Mouse (Mus musculus): ENCODE data around the gene Ccdc7a.
A peak's percentile ranks its signal among the peaks of the same experiment; 100 is the strongest.
"Not testable (repeated sequence)": the region's sequence is repeated elsewhere in the genome, so short reads cannot be mapped to it uniquely, and the experiment has no call there.

The Ccdc7a gene

DNA sequence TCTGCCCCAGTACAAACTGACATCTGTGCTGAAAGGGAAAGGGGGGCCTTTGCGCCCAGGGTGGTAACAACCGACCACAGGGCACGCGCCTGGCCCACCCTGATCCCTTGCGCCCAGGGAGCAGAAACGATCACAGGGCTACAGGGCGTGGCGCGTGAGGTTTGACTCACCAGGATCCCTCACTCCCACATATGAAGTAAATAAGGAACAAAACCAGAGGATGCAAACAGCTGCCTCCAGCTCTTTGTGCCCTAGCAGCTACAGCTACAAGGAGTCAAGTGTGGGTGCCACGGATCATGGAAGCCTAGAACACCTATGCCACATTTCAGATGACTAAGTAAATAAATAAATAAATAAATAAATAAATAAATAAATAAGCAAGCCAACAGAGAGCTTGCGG lies at the start of gene Ccdc7a:
Gene Ccdc7a, minus strand, starts transcription at position 101 of the 400 bp plus-strand sequence.
- DNase-seq (ENCODE audit: low spot score in 2 of 2) = not testable (repeated sequence)

DNA sequence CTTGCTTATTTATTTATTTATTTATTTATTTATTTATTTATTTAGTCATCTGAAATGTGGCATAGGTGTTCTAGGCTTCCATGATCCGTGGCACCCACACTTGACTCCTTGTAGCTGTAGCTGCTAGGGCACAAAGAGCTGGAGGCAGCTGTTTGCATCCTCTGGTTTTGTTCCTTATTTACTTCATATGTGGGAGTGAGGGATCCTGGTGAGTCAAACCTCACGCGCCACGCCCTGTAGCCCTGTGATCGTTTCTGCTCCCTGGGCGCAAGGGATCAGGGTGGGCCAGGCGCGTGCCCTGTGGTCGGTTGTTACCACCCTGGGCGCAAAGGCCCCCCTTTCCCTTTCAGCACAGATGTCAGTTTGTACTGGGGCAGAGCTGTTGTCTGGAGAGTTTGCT lies 1.5 kb upstream of the Ccdc7a start, which contains the start of gene Ccdc7b:
Gene Ccdc7b, plus strand, starts transcription at position 301 of the 400 bp plus-strand sequence.
- DNase-seq (ENCODE audit: low spot score in 2 of 2) = not testable (repeated sequence)

DNA sequence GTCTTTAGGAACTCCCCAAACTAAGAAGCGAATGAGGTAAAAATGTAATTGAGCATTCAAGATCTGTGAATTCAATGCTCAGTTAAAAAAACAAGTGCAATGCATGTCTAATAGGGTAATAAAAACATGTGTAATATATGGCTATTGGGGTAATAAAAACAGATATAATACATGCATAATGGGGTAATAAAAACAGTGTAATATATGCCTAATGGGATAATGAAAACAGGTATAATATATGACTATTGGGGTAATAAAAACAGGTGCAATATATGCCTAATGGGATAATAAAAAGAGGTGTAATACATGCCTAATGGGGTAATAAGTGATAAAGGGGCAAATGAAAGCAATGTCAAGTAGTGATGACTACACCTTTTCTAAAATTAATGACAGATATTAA lies 73.9 kb downstream of the Ccdc7a start:
- DNase-seq (ENCODE audit: low spot score in 2 of 2) = no peak

DNA sequence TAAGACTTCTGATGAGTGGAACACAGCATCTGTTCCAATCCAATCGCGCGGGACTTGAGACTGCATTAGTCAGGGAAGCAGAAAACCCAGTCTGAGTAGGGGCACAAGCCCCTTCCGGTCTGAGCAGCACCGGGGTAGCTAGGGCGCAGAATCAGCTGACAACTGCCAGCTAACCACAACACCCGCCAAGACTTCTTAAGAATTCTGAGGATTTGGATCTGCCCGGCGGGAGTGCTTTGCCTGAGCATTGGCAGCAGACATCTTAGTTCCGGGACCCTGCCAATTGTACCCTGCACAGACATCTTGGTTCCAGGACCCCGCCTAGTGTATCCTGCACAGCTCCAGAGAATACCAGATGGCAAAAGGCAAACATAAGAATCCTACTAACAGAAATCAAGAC lies 116.4 kb downstream of the Ccdc7a start:
- not testable (repeated sequence) for DNase-seq (ENCODE audit: low spot score in 2 of 2)

DNA sequence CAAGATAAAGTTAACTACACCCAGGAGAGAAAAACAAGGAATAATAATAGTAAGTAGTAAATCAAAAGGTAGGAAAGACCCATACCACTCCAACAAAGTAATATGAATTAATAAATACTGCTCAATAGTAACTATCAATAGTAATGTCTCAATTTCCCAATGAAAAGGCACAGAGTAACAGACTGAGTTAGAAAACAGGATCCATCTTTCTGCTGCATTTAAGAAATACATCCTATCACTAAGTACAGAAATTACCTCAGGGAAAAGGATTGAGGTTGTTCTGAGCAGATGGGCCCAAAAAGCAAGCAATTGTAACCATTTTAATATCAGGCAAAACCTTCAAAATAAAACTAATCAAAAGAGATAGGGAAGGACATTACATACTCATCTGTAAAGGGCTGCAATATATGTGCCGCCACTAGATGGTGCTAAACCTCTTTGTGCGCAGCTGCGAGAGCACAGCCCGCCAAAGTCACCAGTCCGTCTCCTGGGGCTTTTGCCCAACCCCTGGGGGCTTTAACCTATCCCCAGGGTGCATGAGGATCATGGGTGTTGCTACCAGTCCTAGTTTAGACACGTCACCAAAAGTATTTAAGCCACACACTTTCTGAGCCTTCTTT lies 124.2 kb downstream of the Ccdc7a start:
- DNase-seq (ENCODE audit: low spot score in 2 of 2) = peak in 1 of 2 experiments; percentile 52

DNA sequence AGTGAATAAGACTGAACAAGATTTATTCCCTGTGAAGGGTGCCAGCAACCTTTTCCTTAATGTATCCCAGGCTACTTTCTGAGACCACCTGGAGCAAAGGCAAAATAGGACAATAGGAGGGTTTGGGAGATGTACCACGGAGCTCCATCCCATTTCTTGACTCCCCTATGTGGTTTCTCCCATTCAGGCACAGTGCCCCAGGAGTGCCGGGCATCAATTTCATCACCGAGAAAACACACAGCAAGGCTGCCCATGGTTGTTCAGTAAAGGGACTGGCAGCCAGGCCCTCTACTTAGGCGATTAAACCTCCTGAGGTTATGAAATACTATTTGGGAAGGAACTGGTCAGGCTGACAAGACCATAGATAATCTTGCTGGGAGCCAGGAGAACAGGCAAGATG lies 131.9 kb downstream of the Ccdc7a start:
- DNase-seq (ENCODE audit: low spot score in 2 of 2) = no peak

DNA sequence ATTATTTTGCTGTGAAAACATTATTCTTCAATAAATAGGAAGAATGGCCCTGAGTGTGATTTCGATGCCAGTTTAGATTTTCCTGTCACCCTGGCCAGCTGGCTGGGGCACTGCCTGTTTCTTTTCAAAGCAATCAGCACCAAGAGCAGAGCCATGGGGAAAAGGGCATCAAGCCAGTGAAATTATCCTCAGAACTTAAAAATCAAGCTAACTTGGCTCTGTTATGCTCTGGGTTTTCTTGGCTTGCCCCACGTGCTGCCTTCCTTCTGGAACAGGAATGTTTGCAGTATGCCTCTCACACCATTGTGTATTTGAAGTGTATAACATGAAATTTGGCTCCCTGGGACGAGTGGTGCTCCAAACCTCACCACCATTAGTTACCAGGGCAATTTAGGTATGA lies 182.6 kb downstream of the Ccdc7a start:
- no peak for DNase-seq (ENCODE audit: low spot score in 2 of 2)

DNA sequence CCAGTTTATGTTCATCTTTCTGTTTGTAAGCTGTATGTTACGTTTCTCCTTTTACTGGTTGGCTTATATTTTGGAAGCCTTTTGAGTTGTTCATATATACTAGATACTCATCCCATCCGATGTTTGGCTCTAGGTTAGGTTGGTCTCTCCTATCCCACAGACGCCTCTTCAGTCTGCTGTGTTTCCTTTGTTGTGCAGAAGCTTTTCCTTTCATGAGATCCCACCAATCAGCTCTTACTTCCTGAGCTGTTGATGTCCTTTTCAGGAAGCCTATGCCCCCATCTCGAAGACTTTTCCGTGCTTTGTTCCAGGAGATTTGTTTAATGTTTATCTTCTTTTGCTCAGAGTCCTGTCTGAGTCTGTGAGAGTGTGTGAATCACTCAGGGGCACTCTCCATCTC lies 221.6 kb downstream of the Ccdc7a start:
- no peak for DNase-seq (ENCODE audit: low spot score in 2 of 2)

DNA sequence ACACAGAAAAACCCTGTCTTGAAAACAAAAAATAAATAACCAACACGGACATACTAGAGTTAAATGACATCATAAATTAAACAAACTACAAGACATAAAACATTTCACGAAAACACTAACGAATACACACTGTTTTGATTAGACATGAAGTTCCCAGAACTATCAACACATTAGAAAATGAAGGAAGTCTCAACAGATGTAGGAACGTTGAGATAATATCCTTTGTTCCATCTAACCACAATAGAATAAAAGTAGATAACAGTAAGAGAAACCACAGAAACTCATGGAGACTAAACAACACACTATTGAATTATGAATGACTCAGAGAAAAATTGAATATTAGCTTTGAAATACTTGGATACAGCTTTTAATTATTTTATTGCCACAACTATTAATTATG lies 252.8 kb downstream of the Ccdc7a start:
- no peak for DNase-seq (ENCODE audit: low spot score in 2 of 2)

DNA sequence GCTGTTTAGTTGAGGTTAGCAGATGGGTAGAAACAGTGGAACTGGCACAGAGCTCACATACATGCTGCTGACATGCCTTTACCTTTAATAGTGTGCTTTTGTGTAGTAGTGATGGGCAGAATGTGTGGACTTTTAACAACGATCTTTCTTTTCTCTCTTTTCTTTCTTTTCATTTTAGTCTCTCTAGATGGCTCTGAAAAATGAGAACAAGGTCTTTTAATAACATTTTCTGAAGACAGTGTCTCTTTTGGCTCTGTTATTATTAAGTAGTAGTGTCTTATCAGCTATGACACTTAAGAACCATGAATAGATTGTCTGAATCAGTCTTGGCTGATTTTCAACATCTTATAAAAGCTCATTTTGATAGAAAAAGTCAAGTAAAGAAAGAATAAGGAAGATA lies 266.7 kb downstream of the Ccdc7a start, which contains the start of gene Gm3952:
Gene Gm3952, minus strand, starts transcription at position 101 of the 400 bp plus-strand sequence.
- DNase-seq (ENCODE audit: low spot score in 2 of 2) = no peak

DNA sequence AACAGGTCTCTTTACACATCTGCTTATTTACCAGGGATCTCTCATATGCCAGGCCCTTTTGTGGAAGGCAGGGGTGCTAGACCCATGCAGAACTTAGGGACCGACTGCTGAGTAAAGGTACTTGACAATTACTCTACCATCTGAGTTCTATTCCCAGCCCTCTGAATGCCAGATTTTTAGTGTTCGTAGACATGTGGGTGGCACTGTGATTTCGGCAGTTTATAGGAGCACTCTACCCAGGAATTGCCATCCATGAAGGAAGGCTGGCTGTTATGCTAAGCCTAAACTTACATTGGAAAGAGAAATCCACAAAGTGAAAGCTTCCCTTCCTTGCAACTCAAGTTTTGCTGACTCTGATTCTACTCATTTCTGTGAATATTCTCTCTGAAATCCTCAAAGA lies 329.6 kb downstream of the Ccdc7a start:
- no peak for DNase-seq (ENCODE audit: low spot score in 2 of 2)

DNA sequence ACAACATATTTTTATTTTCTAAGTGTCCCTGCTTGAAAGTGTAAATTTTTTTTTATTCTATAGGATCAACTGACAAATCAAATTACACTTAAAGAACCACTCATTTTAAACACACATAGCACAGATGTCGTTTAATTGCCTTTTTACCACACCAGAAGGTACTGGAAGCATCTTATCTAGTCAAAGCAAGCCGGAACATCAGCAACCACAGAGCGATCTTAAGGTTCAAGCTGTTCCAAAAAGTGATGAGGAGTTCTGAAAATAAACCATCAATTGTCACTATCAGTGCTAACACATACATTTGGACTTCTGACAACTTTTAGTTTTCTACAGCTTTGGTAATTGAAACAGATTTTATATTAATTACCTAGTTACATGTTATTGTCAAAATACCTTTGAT lies 331.2 kb downstream of the Ccdc7a start:
- no peak for DNase-seq (ENCODE audit: low spot score in 2 of 2)

DNA sequence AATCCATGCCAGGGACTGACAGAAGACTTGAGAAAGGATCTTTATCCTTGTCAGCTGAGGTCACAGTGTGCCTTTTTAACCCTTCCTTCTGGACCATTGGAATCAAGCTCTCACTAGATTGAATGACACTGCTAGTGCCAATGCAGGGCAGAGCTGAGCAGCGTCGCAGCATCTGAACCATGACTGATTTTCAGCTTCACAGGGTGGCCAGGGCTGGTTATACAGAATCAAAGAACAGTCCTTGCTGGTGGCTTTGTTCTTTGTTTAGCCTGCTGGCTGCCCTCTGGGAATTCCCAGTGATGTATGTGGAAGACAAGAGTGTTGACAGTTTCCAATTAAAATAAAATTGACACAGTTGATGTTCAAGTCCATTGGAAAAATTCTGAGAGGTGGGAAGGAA lies 333.1 kb downstream of the Ccdc7a start:
- DNase-seq (ENCODE audit: low spot score in 2 of 2) = no peak

DNA sequence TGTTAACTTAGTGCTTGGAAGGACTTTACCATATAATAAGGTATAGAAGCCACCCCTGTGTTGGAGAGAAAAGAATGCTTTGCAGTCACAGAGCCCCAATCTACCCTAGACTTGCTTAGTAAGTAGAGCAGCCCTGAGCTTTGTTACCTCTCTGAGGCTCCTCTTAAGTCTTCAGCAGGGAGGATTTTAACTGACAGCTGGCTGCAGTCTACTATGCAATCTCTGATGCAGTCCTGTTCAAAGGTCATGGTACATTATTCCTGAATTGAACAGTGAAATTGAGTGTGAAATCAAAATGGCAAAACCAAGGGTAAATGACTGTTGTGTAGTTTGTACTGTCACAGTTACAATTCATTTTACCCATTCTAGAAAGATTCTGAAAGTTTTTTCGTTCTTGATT lies 338.1 kb downstream of the Ccdc7a start:
- no peak for DNase-seq (ENCODE audit: low spot score in 2 of 2)

DNA sequence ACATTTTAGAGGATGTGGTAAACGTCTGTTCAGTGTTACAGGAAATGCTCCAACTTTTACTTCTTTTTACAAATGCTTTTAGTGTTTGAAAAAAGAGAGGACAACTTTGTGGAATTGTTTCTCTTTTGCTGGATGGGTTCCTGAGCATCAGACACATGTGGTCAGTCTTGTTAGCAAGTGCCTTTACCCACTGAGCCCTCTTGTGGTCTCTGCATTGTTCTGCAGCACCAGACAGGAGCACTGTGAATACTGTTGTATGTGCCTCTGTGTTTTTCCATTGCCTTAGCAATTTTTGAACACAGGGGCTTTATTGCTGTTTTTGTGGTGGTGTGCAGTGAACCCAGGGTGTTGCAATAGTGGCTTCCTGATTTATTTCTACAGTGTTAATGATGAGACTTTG lies 340.5 kb downstream of the Ccdc7a start:
- DNase-seq (ENCODE audit: low spot score in 2 of 2) = peak in 1 of 2 experiments; percentile 21

DNA sequence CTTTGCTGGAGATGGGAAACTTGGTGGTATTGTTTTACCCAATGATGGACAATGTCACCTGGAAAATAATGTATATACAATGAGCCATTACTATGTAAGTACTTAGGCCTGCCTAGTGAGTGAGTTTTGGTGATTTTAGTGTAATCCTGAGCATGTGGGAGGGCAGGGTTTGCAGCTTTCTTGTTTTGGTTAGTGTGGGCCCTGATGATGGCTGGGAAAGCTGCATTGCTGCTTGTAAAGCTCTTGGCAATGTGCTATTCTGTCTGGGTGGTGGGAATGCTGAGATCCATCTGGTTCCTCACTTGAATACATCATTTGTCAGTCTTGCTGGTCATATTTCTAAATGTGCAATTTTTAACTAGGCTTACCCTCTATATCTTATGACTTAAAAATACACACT lies 349.1 kb downstream of the Ccdc7a start:
- peak in 1 of 2 experiments; percentile 10 for DNase-seq (ENCODE audit: low spot score in 2 of 2)

DNA sequence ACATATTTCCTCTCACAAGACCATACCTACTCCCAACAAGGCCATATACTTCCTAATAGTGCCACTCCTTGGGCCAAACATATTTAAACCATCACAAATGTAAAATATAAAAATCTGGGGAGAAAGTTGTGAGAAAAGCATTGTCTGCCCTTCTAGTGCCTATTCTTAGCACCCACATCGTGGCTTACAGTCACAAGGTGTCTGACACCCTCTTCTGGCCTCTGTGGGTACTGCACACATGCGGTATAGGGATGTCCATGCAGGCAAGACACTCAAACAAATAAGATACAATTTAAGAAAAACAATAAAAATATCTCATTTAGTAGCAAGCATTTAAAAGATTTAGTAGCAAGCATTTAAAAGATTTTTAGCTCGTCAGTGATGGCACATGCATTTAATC lies 356.1 kb downstream of the Ccdc7a start:
- DNase-seq (ENCODE audit: low spot score in 2 of 2) = peak; percentile 44 to 72

DNA sequence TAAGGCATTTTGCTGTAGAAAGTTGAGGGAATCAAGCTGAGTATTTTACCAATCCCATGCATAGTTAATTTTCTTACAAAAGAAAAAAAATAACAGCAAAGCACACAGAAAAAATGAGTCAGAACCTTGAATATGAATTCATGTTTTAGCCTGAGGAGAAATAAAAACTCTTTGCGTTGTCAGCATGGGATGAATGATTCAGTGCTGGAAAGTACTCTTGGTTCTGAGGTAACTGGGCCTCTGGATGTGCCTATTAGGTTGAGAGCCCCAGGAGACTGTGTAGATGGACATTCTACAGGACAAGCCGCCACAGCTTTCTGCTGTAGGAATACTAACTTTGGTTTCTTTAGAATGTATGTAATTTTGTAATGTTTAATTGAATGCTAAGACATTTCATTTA lies 360.5 kb downstream of the Ccdc7a start:
- no peak for DNase-seq (ENCODE audit: low spot score in 2 of 2)

DNA sequence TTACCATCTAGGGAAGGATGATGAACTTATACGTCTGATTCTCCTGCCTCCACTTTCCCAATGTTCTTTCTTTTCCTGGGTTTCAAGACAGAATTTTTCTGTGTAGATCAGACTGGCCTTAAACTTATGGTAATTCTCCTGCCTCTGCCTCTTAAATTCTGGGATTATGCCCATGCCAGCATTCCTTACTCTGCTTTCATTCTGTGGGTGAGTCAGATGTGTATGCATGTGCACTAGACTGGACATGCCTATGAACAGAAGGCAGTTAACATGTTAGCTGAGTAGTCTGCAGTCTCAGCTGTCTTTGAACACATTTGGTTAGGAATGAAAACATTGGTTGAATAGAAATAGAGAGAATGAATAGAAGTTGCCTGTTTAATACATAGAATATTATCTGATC lies 360.9 kb downstream of the Ccdc7a start:
- DNase-seq (ENCODE audit: low spot score in 2 of 2) = no peak

DNA sequence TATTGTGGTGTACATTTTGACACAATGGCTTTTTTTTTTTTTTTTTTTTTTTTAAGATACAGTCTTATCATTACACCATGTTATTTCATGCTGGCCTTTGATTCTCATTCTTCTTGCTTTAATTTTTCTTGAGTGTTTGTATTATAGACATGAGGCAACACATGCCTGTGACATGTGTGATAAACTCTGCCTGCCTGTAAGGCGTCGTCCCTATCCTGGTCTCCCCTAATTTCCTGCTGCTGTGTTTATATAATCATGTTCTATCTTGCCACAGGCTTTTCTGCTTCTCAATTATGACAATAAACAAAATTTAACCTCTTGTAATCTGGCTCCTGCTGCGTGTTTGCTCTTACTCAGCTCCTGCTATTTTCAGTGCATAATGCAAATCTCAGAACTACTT lies 367.4 kb downstream of the Ccdc7a start:
- no peak for DNase-seq (ENCODE audit: low spot score in 2 of 2)

DNA sequence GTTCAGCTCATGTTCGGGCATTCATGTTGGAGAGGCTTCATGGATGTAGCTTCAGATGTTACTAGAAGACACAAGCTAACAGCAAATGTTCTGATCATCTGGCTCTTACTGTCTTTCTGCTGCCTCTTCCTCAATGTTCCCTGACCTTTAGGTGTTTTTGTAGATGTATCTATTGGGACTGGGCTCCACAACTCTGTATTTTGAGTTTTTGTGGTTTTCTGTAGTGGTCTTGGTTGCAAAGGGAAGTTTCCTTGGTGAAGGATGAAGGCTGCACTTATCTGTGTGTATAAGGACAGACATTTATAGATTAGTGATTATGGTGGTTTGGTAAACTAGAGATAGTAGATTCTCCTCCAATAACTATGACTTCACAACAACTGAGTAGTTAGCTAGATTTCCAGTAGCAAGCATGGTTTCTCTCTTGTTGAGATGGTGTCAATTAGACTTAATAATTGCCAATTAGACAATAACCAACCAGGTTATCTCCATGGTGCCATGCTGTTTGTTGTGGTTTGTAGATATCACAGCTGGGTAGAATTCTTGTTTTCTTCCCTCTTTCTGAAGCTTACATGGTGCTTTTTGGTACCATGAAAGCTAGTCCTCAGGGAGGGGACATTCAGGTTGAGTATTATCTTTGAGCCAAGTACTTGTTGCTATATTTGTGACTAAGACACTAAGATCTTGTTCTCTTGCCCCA lies 368.5 kb downstream of the Ccdc7a start:
- no peak for DNase-seq (ENCODE audit: low spot score in 2 of 2)

DNA sequence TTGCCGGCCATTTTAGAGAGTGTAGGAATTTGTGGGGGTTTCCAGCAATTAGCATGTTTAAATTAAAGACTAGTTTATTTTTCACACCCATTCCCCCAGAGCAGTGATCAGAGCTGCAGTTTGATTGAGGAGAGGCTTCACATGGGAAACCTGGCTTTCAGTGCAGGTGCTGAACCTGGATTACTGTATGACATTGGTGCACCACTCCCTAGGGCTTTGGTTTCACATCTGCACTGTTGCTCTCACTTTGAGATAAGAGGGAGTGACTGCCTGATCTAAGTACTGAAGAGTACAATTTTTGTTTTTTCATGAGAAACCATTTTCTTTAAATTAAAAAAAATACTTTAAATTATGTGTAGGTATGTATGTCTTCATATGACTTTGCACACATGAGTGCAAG lies 375.3 kb downstream of the Ccdc7a start:
- DNase-seq (ENCODE audit: low spot score in 2 of 2) = no peak

DNA sequence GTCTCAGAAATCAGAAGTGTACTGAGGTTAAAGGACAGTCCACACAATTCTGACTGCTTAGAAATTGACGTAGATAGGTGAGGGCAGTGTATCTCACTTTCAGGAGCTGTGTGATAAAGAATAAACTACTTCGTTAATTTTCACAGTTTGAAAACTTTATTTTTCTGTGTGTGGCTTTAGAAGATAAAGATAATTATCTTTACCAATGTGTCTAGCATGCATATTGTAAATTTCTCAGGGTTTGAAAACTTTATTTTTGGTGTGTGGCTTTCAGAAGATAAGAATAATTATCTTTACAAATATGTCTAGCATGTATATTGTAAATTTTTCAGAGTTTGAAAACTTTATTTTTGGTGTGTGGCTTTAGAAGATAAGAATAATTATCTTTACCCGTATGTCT lies 376.6 kb downstream of the Ccdc7a start:
- no peak for DNase-seq (ENCODE audit: low spot score in 2 of 2)

Measured in frontal cortex, postnatal 14 days (tissue).